Mouse (Mus musculus) CD4-positive, CD25-positive, alpha-beta regulatory T cell, adult 2 months (primary cell): ENCODE results near the gene Aqp8.

Experiments
- DNase-seq: peaks from one replicate; pipeline ENCODE4 v3.0.0-alpha.2; 2012; ENCODE audit warnings: low read depth, low spot score

The Aqp8 gene

GRCm38 (mm10) chr7:123487703-123488102 is 25.6 kb downstream of the Aqp8 start:
- DNase-seq = no peak

GRCm38 (mm10) chr7:123499481-123500238 is 37.6 kb downstream of the Aqp8 start:
- no peak for DNase-seq

- no peak for DNase-seq
Measured at GRCm38 (mm10) chr7:123500239-123501219, 38.4 kb downstream of the Aqp8 start, which contains the start of gene Zkscan2. Gene Zkscan2, minus strand, starts transcription at chr7:123500449.

- peak; percentile 7 for DNase-seq
Measured at GRCm38 (mm10) chr7:123503358-123503757, 41.3 kb downstream of the Aqp8 start.

GRCm38 (mm10) chr7:123507946-123508345 is 45.9 kb downstream of the Aqp8 start:
- DNase-seq = no peak
